Mouse (Mus musculus): ENCODE data around the gene Cpeb4.

GRCm38 (mm10) chr11:31831451-31831850 is 40.6 kb upstream of the Cpeb4 start:
- no peak for TF ChIP-seq CTCF (IDR thresholded peaks at IDR 0.05; ENCODE audit: borderline replicate concordance, extremely low read depth, insufficient read depth, insufficient read length)
- TF ChIP-seq POLR2A (IDR thresholded peaks at IDR 0.05; ENCODE audit: borderline replicate concordance, extremely low read depth, insufficient read depth, insufficient read length, poor library complexity, severe bottlenecking) = no peak
